Mouse (Mus musculus): ENCODE measurements around the gene Gm49358.

Gm49358 gene

DNA sequence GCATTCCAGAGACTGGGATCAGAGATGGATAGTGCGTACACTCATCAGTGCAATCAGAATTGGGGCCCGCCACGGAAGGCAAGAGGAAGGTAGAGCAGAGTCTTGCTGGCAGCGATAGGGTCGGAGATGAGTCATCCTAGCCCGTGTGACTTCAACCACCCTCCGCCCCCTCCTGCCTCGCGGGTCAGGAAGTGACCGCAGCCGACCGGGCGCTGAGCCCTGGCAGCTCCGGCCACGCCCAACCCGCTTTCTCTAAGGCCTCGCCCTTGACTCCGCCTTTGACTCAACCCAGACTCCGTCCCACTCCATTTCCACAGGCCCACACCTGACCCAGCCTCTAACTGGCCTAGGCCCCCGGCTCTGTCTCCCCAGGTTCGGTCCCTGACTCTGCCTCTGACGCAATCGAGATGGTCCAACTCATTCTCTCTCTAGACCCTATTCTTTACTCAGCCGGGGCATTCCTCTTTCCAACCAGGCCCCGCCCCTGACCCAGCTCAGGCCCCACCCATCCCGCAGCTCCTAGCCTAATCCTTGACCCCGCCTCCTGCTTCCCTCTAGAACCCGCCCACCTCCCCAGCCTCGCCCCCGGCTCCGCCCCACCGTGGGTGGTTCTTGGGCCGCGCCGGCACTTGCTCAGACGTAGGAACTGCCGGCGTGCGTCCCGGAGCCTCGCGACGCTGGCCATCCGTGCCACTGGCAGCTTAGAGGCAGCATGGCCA is 14.8 kb downstream of the Gm49358 start, which contains the start of gene Nt5dc3:
Gene Nt5dc3 (plus strand): TSS at position 608 of the 719 bp plus-strand sequence.
- DNase-seq (ENCODE audit: low read depth, low spot score), result peak; percentile 93

DNA sequence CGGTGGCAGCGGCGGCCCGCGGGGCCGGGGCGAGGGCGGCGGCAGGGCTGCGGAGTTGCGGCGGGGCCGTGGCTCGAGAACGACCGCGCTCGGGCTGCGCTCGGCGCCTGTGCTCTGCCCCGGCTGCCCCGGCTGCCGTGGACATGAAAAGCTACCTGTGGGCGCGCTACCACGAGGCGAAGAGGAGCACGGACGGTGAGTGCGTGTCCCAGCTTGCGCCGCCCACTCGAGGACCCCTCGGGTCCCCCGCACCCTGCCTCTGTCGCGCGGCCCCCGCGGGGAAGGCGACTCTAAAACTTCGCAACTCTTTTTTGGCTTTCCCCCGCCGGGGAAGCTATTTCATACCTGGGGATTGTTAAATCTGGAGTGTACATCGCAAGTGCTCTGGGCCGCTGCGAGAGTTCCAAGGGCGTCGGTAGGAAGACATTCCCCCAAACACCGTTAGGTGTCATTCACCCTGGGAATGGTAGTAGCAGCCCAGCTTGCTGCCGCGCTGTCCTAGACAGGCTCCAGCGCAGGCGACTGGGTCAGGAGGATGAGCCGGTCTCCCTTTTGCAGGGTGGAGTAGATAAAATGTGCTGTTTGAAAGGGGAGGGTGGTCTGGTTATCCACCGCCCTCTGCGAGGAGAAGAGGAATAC is 15.5 kb downstream of the Gm49358 start:
- DNase-seq (ENCODE audit: low read depth, low spot score), result peak; percentile 28

DNA sequence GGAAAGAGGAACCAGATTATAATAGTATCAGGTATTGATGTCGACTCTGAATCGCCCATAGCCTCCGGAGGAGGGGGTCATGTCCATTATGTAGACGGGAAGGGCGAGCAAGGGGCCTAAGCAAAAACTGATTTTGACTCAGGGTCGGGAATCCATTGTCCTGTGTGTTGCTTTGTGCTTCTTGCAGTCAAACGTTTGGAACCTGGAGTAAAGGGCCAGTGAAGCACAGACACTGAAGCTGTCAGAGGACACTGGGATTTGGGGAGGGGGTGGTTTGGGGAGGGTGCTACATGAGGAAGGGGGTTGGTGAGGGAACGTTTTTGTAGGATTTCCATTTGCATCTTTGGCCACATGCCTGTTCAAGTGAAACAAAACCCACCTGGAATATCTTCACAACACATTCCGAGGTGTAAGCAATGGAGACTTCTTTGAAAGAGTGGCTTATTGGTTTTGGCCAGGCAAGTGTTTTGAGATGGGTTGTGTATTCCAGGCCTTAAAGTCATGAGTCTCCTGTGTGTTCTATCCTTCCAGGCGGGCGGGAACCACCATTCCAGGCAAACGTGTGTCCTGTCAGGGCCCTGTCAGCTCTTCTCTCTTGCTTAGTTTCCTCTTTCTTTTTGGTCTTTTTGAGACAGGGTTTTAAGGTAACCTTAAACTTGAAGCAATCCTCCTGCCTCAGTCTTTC is 16.2 kb downstream of the Gm49358 start:
- DNase-seq (ENCODE audit: low read depth, low spot score), result no peak

DNA sequence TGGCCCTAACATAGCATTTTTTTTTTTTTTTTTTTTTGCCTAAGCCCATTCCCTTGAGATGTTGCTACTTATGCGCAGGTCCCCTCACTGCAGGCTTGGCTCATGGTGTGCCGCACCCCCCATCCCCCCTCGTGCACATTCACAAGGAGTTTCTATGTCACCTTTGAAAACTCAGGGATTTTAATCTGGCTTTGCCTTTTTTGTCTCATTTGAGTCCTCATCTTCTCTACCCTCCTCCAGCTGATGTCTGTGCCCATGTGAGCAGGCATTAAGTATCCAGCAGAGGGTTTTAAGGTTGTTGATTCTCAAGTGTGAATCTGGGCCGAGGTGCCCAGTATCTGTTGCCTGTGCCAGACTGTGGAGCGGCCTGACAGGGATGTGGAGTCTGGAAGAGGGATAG is 17.9 kb downstream of the Gm49358 start:
- no peak for DNase-seq (ENCODE audit: low read depth, low spot score)

DNA sequence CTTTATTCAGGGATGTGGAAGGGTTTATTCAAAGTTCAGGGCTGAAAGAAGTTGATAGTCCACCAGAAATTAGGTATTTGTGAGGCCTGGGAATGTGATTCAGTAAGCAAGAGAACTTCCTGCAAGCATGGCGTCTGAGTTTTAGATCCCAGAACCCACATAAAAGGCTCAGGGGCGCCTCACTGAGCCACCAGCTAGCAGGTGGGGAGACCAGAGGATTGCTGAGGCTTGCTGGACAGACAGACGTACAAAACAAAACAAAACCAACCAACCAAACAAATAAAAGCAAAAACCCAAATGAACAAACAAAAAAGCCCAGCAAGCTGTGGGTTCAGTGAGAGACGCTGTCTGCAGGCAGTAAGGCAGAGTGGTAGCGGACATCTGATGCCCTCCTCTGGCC is 18.9 kb downstream of the Gm49358 start:
- DNase-seq (ENCODE audit: low read depth, low spot score), result no peak

DNA sequence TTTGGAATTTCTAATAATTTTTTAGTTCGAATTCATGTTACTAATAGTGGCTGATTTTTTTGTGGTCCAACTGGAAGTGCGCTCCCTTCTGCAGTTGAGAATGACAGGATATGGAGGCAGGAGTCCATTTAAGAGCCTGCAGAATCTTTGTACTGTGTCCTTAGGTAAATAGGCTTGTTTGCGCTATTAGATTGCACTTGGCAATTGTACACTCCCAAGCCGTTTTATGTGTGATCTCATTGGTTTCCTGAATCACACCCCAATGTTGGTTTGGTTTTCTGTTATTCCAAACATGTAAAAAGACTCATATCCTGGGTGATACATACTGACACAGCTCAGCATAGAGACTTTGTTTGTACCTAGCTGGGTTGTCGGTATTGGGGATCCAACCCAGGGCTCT is 19.8 kb downstream of the Gm49358 start:
- DNase-seq (ENCODE audit: low read depth, low spot score), result no peak

DNA sequence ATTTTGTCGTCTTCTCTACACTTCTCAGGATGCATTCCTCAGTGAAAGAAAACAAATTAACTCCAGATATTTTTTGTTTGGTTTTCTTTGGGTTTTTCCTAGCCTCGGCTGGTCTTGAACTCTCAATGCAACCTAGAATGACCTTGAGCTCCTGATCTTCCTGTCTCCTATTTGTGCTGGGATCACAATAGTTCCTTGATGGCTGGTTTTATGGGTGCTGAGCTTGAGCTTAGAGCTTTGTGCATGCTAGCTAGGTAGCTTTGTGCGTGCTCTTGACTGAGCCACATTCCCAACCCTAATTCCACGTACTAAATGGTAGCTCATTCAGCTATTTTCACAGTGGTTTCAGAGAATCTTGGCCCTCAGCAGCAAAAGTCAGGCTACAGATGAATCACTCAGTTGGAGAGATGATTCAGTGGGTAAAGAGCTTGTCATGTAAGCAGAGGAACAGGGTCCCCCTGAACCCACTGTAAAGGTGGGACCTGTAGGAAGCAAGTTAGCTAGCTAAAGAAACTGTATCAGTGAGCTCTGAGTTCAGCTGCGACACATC is 20.4 kb downstream of the Gm49358 start:
- no peak for DNase-seq (ENCODE audit: low read depth, low spot score)

DNA sequence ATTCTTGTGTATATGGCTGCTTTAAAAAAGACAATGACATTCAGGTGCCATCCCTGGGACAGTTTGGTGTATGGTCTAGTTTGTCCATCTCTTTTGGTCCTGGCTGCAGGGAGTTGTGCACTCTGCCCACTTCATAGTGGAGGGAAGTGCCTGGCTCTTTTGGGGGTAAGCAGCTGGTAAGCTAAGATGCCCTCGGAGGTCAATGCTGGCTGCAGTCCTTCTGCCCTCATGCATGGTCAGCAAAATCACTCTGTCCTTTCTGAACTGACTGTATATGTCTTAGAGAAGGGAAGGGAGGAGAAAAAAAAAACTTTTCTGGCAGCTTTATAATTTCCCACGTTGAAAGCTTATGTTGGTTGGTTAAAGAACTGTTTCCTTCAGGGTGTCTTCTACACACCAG is 21.6 kb downstream of the Gm49358 start:
- DNase-seq (ENCODE audit: low read depth, low spot score), result no peak

DNA sequence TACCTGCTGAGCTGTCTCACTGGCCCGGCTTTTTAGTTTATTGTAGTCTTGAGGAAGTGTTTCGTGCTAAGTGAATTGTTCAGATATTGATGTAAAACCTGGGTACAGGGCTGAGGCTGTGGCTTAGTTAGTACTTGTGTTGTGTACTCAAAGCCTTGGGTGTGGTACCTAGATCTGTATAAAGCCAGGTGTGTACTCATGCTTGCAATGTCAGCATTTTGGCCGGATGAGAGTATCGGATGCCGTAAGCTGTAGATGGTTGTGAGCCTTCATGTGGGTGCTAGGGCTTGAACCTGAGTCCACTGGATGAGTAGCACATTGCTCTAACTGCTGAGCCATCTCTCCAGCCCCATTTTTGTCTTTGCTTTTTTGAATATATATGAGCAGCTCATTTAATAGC is 22.3 kb downstream of the Gm49358 start:
- DNase-seq (ENCODE audit: low read depth, low spot score), result no peak

DNA sequence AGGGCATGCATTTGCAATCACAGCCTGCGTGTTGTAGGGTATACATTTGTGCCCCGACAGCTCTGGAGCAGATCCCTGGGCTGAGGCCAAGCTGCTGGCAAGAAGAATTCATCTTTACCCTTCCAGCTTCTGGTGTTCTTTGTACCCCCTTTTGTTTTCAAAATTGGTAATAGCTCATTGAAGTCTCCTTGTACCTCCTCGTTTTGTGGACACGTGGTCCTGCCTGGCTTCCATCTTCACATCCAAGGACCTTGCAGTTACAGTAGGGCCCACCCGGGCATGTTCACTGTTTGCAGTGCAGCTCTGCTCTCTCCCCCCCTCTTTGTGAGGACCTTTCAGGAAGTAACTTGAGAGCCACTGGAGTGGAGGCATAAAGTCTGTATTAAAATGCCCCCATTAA is 24.4 kb downstream of the Gm49358 start:
- no peak for DNase-seq (ENCODE audit: low read depth, low spot score)

DNA sequence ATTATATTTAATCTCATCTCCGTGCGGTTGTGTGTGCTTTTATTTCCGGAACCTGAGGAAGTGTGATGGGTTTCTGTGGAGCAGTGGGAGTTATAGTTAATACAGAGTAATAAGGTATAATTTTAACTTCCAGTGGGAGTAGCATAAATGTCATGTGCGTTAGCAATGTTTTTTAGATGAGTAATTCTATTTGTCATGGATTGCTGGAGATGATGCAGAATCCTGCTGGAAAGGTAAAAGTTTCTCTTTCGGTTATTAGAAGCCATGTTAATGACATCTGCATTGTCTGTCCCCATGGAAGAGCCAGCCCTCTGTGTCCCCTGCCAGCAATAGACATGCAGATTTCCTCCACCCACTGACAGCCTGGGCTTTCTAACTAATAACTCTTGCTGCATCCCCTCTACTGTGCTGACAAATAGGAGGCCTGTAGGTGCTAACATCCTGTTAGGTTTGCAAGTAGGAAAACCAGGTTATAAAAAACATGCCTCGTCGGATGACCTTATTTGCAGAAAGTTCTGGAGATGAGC is 25.4 kb downstream of the Gm49358 start:
- DNase-seq (ENCODE audit: low read depth, low spot score), result no peak

DNA sequence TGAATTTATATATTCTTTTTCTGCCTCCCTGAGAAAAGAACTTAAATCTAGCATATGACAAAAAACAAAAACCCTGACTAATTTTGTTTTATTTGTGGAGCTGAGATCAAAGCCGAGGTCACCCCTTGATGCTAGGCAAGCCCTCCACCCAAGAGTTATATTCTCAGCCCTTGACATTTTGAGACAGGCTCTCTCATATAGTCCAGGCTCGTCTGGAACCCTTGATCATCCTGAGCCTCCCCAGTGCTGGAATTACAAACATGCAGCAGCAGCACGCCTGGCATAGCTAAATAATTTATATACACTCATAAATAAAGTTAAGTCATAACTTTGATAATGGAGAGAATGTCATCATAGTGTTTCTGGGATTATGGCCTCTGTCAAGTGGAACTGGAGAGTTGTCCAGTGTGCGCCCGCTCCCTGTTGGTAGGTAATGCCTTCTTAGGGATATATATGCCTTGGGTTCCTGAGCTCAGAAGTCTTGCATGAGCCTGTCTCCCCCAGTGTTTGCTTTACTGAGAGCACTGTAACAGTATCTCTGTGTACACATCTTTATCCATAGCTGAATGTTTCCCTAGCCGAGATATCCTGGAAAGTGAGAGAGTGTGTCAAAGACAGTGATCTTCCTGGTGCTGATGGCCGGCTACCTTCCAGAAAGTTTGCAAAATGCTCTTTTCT is 27.9 kb downstream of the Gm49358 start:
- DNase-seq (ENCODE audit: low read depth, low spot score), result no peak

DNA sequence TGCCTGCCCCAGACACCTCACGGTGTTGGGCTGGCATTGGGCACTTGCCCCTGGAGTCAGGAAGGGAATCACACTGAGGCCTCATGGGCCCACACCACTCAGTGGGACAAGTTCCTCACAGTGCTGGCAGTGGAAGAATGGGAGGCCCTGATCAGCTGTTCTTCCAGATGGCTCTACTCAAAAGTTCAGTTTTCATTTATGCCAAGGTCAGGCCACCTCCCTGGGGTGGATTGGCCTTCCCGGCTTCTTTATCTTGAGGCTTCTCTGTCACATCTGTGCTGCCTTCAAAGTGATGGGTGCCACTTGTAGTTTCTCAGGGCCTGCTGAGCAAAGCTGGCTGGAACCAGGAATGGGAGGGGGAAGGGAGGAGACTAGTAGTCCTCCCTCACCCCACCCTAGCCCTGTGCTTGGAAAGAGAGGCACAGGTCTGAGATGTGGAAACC is 29.8 kb downstream of the Gm49358 start:
- no peak for DNase-seq (ENCODE audit: low read depth, low spot score)

DNA sequence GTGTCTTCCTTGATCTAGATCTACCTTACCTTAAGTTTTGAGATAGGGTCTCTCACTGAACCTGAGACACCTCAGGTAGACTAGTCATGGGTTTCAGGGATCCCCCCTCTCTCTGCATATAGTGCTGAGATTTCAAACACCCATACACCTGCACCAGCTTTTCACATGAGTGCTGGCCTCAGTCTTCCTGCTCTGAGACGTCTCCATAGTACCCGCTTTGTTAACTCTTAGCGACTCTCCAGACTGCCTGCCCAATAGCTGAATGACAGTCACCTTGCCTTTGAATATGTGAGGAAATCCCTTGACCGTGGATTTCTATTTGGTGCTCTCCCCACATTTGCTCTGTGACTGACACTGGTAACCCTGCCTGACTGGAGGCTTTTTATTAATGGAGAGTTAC is 30.4 kb downstream of the Gm49358 start:
- DNase-seq (ENCODE audit: low read depth, low spot score), result no peak

DNA sequence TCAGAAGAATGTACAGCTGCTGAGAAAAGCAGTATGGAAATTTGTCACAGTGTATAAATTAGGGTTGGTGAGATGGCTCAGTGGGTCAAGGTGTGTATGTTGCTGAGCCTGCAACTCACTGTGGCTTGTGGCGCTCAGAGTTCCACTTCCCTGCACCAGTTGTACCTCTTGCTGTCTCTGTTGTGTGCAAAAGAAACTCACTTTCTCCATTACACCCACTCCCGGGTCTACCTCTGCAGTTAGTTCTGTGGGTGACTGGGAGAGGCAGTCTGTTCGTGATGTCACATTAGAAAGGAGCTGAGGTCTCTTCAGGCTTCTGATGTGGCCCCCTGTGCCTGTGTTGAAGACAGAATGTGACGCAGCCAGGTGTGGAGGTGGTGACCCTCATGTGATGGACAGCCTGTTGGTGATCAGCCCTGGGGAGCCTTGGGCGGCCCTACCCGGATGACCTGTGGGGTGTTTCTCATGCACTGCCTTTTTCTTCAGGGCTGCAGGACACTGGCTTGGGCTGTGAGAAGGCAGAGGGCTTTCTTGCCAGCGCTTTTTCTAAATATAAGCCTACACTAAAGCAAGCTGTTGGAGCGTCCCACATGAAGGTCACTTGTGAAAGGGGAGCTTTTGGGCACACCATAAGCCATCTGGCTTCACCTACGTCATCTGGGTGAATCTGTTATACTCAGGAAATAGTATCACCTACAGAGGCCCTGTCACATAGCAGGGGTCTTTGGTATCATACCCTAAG is 31.2 kb downstream of the Gm49358 start:
- DNase-seq (ENCODE audit: low read depth, low spot score), result no peak

DNA sequence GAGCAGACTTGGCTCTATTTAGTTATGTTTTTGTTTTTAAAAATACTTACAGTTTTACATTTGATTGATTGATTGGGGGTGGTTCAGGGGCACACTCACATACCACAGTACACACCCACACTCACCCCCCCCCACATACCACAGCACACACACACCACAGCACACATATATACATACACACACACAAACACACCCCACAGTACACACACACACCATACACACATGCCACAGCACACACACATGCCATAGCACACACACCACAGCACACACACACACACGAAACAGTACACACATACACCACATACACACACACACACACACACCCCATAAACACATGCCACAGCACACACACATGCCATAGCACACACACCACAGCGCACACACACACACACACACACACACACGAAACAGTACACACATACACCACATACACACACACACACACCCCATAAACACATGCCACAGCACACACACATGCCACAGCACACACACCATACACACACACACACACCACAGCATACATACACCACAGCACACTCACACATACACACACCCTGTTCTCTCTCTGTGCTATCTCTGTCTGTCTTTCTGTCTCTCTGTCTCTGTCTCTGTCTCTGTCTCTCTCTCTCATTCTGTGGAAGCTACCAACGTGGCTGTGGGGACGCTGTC is 32.4 kb downstream of the Gm49358 start:
- no peak for DNase-seq (ENCODE audit: low read depth, low spot score)

DNA sequence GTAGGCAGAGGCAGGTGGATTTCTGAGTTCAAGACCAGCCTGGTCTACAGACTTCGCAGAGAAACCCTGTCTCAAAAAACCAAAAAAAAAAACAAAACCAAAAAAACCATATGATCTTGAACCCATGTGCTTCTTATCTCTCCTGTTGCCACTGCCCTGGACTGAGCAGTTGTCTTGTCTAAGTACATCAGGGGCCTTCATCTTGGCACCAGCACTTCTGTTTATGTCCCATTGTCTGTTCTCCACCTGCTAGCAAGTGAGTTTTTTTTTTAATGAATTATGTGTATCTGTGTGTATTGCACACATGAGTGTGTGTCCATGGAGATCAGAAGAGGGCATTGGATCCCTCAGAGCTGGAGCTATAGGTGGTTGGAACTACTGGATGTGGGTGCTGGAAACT is 43.6 kb downstream of the Gm49358 start:
- DNase-seq (ENCODE audit: low read depth, low spot score), result no peak

DNA sequence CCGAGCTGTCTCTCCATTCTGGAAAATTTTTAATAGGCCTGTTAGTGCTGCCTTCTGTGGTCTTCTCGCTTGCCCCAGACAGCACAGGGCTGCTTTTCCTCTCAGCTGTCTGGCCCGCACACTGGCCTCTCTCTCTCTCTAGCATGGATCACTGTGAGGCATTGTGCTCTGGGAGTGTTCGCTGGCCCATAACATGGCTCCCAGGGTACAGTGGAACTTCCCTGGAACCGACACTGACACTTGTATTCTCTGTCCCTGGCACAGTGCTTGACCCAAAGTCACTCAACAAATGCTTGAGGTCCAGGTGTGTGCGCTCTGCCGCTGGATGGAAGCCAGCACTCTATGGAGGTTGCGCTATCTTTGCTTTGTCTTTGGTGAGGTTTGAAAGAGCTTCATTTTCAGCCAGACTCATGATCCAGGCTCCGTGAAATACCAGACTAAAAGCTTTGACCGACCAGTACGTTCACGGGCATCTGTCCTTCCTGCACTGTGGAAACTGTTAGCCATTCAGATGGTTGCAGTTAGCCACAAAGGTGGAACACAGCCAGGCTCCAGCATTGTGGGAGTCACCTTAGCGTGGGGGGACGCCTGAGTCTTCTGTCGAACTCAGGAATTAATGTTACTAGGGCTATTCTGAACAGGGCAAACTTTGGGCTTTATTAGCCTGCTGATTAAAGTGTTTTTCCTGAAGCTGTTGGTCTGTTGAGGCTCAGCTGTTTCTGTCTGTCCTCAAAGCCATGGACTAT is 44.4 kb downstream of the Gm49358 start:
- DNase-seq (ENCODE audit: low read depth, low spot score), result no peak

DNA sequence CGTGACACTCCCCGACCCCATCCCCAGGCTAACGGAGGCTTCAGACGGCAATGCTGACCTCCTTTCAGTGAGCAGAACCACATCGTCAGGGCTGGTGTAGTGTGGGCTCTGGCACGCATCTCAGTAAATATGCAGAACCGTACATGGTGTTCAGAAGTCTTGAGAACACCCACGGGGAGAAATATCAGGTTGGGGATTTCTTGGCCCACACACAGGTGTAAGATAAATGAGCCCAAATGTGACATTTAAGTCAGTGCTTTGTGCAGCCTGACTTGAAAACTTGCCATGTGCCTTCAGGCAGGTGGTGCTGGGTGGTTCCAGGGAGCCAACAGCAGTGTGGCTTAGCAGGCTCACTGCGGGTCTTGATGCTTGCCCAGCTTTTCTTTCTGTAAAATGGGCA is 46.2 kb downstream of the Gm49358 start:
- no peak for DNase-seq (ENCODE audit: low read depth, low spot score)

DNA sequence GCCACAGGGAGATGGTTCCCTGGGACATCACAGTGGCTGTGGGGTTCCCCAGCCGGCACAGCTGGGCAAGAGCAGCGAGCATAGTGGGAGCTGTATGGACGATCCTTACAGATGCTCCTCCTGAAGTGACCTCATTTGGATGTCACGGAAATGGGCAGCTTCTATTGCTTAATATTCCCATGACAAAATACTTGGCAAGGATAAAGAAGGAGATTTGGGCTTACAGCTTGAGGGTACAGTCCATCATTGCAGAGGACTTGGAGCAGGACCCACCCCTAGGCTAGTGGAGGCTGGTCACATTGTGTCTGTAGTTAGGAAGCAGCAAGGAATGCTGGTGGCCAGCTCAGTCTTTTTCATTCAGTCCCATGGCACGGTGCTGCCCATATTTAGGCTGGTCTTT is 46.8 kb downstream of the Gm49358 start:
- no peak for DNase-seq (ENCODE audit: low read depth, low spot score)
